Mouse (Mus musculus): ENCODE results near the gene Itga5.

The Itga5 gene

DNA sequence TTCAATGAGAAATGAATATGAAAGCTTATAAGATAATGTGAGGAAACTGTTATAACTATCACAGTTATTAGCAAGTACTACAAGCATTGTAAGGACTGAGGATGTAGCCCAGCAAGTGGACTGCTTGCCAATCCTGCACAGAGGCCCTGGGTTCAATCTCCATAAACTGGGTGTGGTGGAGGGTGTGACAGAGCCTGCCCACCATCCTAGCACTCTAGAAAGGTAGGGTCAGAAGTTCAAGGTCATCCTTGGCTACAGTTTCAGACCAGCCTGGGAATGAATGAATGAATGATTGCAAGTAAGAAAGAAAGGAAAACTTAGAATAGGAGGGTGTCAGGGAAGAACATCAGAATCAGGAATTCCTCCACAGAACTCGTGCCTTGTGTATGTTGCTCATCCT is 2.8 kb downstream of the Itga5 start:
- no peak for DNase-seq

DNA sequence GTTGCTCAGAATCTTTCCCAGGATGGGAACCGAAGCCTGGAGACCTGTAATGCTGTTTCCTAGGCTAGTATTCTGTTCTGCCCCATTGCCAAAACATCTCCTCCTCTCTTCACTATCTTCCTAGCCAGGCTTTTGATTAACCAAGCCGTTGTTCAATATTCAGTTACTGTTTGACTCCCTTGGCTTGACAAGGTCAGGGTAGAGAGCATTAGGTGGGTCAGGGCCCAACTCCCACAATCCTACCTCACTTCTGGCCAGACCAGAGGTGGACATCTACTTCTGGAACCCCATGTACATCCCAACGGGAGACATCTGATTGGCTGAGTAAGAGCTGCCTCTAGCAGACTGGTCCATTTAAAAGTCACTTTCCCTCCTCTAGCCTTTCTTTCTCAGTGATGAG is 3.6 kb downstream of the Itga5 start:
- DNase-seq = no peak

DNA sequence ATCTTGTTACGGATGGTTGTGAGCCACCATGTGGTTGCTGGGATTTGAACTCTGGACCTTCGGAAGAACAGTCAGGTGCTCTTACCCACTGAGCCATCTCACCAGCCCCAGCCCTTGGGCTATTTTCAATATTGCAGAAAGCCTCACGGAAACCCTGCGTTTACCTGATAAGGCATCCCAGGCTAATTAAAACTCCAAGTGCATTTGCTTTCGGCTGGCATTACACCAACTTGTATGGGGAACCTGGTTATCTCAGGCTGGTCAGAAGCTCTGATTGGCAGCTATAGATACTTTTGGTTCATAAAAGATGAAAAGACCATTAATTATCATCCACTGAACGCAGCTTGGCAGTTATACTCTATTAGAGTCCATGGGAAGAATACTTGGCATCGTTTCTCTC is 4.2 kb downstream of the Itga5 start:
- DNase-seq = no peak

DNA sequence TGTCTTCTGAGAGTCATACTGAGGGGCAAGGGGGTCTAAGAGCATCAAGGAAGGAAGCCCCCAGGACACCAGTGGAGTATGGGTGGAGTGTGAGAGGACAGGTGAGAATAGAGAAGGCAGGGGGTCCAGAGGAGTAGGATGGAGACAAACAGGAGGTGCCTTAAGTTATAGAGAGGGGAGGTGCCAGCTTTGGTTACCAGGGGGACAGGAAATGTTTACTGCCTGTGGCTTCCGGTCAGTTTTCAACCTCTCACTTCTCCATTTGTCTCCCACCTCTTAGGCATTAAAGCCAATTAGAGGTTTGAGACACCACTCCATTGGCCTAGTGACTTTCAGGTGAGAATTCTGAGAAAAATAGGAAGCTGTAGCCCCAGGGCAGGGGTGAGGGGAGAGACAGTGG is 5.3 kb downstream of the Itga5 start:
- no peak for DNase-seq

DNA sequence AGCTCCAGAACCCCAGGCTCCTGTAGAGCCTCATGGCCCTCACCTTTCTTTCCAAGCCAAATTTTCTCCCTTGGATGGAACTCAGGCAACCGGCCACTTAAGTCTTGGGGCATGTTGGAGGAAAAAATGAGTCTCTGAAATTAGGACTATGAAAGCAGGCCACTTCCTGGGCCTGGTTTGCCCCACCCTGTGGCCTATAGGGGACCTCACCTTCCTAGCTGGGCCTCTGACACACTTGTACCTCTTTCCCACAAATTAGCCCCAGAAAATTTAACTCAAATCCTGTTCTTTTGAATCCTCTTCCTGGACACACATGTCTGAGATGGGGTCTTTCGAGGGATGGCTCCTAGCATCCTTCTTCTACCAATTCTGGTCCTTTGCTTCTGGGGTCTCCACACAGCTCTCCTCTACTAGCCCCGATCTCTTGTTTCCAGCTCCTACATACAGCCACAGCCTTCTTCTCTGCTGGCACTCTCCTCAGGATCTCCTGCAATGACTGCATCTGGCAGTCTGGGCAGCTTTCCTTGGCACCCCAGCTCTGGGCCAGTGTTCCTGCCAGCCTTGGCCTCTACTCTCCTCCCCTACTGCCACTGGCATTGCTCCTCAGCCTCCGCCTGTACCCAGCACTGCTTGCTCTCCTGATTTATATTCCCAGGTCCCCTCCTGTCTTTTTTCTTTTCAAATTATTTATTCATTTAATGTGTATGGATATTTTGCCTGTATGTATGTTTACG is 6.5 kb downstream of the Itga5 start:
- peak; percentile 91 for DNase-seq

DNA sequence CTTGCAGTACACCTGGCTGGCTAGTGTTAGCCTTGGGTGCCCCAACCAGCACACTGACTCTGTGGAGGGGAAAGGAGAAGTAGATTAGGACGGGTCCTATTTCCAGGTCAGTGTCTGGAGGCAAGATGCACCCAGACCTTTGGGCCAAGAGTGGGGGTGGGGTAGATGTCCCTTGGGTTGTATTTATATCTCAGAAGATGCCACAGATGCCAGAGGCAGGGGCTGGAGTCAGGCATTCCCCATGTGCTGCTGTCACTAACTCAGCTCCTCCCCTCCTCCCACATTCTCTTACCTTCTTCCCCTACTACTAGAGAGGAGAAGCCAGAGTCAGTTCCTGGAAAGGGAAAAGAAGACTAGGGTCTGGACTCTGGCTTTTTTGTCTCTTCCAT is 7.4 kb downstream of the Itga5 start:
- no peak for DNase-seq

DNA sequence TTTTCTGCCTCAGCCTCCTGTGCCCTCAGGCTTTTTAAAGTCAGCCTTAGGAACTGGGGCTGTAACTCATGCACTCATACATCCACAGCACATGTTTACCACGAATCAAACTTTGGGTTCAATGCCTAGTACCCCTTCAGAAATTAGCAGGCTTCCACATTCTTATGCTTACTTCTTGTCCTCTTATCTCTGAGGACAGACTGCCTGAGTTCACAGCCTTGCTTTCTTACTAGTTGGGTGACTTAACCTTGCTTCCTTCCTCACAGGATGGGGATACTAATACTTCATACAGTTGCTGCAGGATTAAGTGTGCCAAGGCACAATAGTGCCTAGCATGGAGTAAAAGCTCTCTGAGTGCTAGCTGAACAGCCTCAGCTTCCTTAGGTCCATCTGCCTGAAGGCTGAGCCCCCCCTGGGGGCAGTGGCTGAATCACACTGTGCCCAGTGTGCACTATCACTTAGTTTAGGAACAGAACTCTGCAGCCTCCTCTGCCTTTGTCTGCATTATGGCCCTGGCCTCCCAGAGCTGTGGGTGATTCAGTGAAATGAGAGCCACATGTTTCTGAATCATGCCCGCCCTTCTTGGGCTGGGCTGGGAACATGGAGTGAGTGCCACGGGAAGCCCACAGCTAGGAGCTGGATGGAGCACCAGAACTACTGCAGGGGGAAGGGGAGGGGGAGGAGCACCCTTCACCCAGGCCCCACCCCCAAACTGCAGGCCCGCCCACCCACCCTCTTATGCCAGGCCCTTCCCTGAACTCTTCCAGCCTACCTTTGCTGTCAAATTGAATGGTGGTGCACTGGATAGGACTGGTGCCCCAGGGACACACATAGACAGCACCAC is 8.1 kb downstream of the Itga5 start:
- DNase-seq = no peak

DNA sequence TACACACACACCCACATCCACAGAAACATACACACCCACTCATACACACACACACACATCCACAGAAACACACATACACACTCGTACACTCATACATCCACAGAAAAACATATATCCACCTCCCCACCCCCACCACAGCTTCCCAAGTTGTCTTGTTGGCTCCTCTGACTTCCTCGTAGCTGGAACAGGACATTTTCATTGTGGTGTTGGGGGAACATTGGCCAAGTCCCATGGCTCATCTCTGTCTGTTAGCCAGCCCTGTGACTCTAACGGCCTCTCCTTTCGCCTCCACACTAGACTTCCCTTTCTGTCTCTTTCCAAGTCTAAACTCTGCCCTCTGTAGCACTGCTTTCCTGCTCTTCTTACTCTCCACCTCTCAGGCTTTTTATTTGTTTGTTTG is 8.7 kb downstream of the Itga5 start:
- DNase-seq = no peak

DNA sequence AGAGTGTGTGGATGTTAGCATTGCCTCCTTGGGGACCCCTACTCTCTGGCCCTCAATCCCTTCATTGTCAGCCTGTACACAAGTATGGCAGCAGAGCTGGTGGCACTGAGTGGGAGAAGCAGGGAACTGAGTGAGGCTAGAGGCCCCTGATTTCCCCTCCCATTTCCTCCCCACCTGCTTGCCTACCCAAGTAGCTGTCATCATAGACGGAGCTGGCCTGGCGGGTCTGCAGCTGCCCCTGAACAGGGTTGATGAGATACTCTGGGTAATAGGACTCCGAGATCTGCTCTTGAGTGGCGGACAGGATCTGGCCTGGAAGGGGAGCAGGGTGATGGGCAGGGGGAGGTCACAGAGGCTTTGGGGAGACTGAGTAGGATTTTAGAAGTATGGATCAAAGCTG is 10.4 kb downstream of the Itga5 start:
- no peak for DNase-seq

DNA sequence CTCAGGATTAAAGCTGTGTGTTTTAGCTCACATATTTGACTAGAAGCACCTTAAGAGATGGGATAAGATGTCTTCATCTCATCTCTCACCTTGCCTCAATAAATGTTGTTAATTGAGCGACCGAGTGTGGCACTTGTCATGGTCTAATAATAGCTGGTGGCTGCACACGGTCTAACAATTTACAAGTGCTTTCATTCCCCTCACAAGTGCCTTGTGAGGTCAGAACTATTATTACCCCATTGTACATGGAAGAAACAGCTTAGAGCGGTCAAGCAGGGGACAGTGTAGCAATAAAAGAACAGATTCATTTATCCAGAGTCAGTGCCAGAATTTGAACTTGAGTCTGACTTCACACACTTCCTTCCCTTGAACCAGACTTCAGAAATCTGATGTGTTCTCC is 11.1 kb downstream of the Itga5 start:
- DNase-seq = no peak

DNA sequence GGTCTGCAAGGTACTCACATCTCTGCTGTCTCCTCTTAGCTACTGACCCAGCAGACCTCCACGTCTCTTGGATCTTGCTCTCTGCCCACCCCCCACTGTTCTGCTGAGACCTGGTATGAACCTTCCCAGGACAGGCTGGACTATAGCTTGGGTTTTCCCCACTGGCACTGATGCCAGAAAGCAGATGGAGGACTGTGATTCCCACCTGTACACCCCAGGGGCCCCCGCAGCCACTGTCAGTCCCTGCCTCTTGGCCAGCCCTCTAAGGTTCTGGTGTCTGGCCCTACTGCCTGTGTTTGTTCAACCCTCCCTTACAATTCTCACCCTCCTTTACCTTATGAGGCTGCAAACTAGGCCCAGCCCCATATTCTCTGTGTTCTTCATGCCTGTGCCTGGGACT is 11.9 kb downstream of the Itga5 start:
- DNase-seq = peak; percentile 89

DNA sequence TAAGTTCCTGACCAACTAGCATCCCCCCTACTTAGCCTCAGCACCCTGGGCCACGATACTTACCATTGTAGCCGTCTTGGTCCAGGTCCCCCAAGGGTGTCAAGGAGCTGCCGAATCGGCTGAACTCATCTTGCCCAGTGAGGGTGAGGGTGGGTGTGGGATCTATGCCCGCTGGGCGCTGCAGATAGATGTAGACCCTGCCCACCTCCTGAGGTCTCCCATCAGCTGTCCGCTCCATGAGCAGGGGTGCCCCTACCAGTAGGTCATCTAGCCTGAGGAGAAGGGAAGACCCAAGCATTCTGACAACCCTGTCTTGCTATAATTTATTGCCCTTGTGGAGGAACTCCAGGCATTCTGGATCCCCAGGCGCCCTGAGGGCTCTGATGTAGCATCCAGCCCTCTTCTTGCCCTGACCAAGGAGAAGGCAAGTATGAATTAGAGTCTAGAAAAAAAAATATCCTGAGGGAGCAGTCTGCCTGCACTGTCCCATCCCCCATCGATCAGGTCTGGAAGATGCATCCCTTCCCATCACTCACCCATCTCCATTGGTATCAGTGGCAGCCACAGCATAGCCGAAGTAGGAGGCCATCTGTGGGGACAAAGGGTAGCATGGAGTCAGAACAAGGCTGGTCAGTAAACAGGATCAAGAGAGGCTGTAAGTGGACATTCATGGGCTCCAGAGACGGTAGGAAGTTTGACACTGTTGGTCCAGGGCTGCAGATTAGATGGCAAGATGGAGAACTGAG is 12.9 kb downstream of the Itga5 start:
- DNase-seq = no peak

DNA sequence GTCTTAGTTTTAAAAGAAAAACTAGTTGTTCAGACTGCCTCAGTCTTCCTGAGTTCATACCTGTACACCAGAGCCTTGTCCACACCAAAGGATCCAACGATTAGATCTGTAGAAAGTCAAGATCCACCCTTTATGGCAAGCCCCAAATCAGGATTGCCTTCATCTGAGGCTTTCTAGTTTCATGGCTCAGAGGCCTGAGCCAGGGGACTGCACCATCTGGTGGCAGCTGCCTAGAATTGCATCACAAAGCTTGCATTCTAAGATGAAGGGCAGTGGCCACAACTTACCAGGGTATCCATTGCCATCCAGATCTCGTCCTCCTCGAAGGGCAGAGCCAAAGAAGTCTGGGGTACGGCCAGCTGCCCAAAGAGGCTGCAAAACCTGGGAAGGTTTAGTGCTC is 13.7 kb downstream of the Itga5 start:
- DNase-seq = no peak

DNA sequence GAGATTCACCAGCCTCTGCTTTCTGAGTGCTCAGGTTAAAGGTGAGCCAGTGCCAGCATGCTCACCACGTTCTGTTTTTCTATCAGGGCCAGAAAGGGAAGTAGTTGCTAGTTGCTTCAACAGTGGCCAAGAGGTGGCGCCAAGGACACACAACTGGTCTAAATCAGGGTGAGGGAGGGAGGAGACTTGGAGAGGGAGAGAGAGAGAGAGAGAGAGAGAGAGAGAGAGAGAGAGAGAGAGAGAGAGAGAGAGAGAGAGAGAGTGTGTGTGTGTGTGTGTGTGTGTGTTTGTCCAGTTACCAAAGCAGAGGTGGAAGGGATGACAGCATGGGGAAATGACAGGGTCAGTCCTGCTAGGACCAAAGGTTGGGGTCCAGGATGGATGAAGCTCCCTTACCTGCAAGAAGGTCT is 19.3 kb downstream of the Itga5 start:
- DNase-seq = no peak

DNA sequence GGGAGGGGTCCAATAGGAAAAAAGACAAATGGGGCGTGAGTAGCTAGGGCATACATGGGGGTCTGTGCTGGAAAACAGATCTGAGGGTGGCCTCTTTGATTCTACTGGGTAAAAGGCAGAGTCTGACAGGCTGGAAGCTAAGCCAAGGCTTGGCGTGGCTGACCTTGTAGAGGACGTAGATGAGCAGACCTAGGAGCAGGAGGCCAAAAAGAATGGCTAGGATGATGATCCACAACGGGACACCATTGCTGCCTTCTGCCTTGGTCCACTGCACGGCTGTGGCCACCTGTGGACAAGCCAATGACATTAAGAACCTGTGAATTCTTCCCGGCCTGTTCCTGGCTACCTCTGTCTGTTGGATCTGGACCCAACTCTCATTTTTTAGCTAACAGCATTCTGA is 20.8 kb downstream of the Itga5 start:
- DNase-seq = no peak

DNA sequence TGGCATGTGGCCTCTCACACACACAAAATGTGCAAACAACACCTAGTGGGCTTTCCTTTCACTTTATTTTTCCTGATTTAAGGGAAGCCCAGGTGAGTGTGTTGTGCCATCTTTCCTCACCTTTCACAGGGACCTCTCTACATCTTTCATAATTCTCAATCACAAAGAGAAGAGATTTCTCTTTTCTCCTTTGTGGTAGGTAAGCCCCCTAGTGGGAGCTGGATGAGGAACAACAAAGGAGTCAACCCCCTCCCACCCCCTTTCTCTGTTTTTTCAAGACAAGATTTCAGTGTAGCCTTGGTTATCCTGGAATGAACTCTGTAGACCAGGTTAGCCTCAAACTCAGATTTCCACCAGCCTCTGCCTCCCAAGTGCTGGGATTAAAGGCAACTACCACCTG is 23.0 kb downstream of the Itga5 start:
- DNase-seq = no peak

DNA sequence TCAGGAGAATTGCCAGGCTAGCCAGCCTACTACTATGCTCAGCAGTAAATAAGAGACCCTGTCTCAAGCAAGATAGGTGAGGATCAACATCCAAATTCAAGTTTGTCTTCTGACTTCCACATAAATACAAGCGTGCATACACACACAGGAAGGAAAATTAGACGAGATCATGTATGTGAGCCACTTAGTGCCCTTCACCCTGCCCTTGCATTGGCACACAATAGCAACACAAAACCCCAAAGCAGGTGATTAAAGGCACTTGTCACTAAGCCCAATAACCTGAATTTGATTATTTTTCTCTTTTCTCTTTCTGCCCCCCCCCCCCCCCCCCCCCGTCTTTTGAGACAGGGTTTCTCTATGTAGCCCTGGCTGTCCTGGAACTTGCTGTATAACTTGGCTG is 23.6 kb downstream of the Itga5 start:
- no peak for DNase-seq

DNA sequence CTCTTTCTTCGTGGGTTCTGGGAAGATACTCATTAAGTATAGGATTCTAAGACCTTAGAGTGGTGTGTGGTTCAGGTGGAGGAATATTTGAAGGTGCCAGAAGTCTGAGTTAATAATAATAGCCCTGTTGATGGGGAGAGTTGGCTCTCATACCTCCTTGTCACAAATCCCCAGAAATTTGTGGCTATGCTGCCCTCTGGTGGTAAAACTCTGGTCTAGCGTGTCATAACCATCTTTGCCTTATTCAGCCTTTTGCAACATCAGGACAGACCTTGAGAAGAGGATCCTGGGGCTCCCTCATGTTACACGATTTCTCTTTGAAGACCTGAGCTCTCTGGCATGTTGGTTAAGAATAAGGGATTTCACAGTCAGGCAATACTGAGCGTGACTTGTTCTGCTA is 24.1 kb downstream of the Itga5 start:
- DNase-seq = peak; percentile 82

DNA sequence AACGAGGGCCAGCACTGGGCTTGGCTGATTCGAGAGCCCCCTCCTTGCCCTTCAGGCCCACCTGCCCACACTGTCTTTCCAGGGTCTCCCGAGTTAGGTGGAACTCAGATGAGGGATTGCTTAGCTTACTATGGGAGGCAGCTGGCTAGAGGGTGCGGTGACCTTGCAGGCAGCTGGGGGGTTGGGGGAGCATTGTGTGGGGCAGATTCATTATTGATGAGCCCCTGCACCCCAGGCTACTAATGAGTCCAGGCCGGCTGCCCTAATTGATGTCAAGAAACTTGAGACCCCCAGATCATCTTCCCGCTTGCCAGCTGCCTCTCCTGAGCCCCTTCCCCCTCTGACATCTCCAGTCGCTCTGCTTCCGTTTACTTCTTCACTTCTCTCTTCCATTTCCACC is 25.0 kb downstream of the Itga5 start:
- DNase-seq = no peak

DNA sequence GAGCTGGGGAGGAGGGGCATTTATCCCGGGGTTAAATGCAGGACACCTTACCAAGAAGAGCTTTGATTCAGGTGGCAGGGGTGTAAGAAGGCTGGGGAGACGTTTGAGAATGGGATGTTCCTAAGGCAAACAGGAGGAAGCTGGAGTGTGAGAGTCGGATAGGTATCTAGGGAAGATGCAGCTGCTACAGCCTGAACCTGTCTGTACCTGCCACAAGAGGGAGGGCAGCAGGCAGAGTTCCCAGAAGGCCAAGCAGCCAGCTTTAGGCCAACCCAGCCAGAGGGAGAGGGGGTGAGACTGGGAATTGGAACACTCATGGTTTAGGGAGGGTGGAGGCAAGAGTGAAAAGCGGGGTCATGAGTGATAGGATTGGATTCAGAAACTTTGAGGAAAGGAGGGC is 25.8 kb downstream of the Itga5 start:
- DNase-seq = no peak

DNA sequence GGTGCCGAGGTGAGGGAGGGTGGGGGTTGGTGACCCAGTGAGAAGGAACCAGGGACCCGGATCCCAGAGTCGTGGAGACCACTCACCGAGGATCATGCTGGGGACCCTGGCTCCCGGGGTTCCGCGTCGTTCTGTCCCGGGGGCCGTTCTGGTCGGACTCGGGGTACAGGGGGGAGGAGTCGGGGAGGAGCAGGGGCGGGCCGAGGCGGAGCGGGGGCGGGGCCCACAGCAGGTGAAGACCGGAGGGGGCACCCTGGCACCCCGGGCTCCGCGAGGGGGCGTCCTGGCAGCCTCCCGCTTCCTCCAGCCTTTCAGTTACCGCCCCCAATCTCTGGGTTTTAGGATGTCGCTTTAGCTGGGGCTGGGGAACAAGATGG is 26.6 kb downstream of the Itga5 start, which contains the start of gene Zfp385a:
TSS of gene Zfp385a (minus strand) at position 133 of the 377 bp plus-strand sequence.
- no peak for DNase-seq

DNA sequence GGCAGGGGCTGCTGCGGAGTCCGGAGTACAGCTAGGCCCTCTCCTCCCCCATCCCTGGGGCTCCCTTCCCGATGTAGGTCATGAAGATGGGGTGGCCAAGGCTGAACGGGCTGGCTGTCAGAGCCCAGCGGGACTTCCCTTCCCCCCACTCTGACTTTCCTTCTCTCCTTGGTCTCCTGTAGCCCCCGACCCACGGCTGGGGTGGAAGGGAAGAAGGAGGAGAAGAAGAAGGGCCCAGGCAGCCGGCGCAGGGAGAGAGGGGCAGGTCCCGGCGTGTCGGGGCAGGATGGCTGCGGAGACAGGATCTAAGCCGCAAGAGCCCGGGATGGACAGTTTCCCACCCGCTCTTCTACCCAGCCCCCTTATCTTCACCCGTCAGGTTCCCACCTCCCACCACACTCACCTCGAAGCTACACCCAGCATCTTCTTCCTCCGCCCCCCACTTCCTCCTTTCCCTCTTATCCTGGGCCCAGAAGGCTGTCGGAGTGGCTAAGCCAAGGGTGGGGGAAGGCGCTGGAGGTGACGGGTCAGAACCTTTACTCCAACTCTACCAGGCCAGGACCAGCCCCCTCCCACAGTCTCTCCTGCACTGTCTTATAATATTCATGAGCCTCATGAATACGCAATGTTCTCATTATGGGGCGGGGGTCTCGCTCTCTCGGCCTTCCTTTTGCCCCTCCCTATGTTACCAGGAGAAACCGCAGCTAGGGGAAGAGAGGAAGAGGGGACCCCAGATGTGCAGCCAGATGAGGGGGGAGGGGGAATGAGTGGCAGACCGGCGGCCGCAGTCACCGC is 27.2 kb downstream of the Itga5 start:
- DNase-seq = no peak

DNA sequence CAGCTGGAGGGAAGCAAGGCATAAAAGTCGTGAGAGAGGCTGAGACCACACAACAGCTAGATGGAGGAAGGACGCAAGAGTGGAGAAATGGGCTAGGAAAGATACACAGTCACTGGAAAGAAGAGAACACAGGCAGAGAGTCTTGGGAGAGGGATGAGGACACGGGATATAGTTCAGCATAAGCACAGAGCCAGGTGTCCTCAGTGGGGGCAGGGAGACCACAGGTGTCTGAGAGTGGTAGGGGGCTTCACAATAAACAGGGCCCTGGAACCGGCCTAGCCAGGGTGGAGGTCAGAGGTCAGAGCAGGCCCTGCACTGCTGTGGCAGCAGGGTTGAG is 27.8 kb downstream of the Itga5 start:
- no peak for DNase-seq

Data from cerebellum, adult 9-10 months (tissue).